Mouse (Mus musculus) macrophage (primary cell): Measurements from ENCODE around the gene Magi1. TPM values are rescaled to one million over a fixed set of nuclear protein-coding genes. Genes with fewer than 3 reads are reported as not detected.

Source experiments
- H3K27ac ChIP-seq: fragments of 350-480 bp; formaldehyde crosslinking; 2 replicates; pipeline ENCODE4 v1.9.0; 2021
- H3K36me3 ChIP-seq: fragments of 350-480 bp; formaldehyde crosslinking; 2 replicates; pipeline ENCODE4 v1.9.0; 2021; ENCODE audit errors: inconsistent target
- H3K4me3 ChIP-seq: fragments of 350-480 bp; formaldehyde crosslinking; 2 replicates; pipeline ENCODE4 v1.9.0; 2021; ENCODE audit errors: inconsistent target
- H3K79me2 ChIP-seq: fragments of 350-480 bp; formaldehyde crosslinking; 2 replicates; pipeline ENCODE4 v1.9.0; 2021; ENCODE audit errors: inconsistent target
- WGBS: methylation state at CpG from one replicate; pipeline ENCODE4 v1.1.7; 2026; ENCODE audit warnings: inconsistent platforms; ENCODE audit not compliant: missing documents; 5-methylcytosine and 5-hydroxymethylcytosine counted together
- polyA plus RNA-seq: library from polyadenylated mRNA; stranded (reverse); fragments of 250-400 nt; gene quantifications from 3 replicates; pipeline ENCODE4 v1.2.4, GENCODE M21; 2018; ENCODE audit warnings: inconsistent platforms

Gene Magi1
- polyA plus RNA-seq, 1 experiment from 2014 or later = 0.14 TPM

- no peak overlapping the region for H3K4me3 ChIP-seq
- no peaks in the 10 kb centered on the region for H3K79me2 ChIP-seq
- no peak overlapping the region for H3K27ac ChIP-seq
- WGBS = 92% methylated on average over 5 of the region's 5 CpGs
- H3K36me3 ChIP-seq = no peaks in the 10 kb centered on the region
These were observed 421.5 kb downstream of the Magi1 start for GRCm38 (mm10) chr6:93862263-93862662.

DNA sequence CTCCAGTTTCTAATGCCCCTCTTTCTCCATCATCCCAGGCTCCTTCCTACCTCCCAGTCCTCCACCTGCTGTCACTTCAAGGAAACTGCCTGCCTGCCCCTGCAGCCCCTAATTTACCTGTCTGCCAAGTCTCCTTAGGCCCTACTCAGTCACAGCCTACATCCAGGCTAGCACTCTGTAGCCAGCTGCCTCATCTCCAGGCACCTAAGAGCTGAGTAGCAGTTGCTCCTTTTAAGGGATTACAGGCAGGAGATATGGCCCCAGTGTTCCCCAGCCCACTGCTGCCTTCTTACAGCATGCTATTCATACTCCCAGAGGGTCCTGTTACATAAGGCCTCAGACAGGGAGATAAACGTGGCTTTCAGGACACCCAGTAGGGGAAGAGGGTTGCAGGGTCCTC lies 426.9 kb downstream of the Magi1 start:
- H3K27ac ChIP-seq = no peak overlapping the region
- WGBS = 89% methylated on average over 1 of the region's 1 CpGs
- H3K4me3 ChIP-seq = no peak overlapping the region
- H3K36me3 ChIP-seq = no peaks in the 10 kb centered on the region
- H3K79me2 ChIP-seq = no peaks in the 10 kb centered on the region

- Histone ChIP-seq H3K4me3 (no peak overlapping the region), H3K36me3 (no peaks in the 10 kb centered on the region), H3K79me2 (no peaks in the 10 kb centered on the region), H3K27ac (no peak overlapping the region)
- WGBS = 53% methylated on average over 8 of the region's 8 CpGs
These were observed 427.7 kb downstream of the Magi1 start for GRCm38 (mm10) chr6:93855806-93856641.

DNA sequence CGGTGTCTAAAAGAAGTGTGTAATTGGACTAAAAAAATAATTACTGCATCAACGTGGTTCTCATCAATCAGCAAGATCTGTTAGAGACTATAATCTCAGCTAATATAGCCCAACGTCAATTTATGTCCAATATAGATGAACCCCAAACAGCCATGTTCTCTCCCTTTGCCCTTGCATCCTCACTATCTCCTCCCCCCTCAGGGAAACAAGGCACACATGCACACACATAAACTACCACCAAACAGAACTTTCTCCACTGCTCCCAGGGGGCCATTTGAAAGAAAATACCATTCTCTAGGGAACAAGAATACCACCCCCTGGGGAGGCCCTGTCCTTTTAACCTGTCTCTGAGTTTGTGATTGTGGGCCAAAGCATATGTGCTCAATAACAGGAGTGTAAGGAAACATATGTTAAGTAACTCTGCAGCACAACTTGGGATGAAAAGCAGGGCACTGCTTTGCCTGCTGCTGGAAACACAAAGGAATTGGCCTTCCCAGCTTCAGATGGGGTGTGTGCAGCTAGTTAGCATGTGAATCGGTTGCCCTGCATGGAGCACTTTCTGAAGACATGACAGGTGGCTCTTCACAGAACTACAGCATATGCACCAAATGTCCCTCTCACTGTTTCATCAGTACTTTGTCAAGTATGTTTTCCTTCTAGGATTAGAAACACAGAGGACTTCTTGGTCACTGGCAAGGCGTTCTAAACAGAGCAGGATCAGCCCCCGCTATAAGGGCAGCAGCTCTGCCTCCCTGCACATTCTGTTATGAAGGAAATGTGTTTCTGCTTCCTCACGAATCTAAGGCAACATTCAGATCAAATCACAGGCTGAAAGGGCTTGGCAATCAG lies 434.6 kb downstream of the Magi1 start:
- no peaks in the 10 kb centered on the region for H3K79me2 ChIP-seq
- 77% methylated on average over 7 of the region's 7 CpGs for WGBS

DNA sequence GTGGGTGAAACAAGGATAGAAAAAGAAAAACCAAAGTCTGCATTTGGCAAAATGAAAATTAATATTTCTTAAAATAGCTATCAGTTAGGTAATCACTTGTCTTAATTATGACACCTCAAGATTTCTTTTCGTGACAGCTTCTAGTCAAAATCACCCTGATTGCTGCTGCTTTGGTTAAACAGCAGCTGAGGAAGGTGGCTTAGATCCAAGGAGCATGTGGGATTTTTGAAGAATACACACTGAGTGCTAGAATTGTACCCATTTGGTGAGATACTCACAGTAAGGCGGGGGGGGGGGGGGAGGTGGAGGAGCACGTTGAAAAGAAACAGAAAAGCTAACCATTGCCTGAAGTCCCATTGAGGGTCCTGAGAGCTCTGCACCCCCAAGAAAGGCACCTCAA lies 438.2 kb downstream of the Magi1 start:
- no peaks in the 10 kb centered on the region for H3K79me2 ChIP-seq
- no peak overlapping the region for H3K27ac ChIP-seq
- H3K4me3 ChIP-seq = no peak overlapping the region
- WGBS = 83% methylated on average over 3 of the region's 3 CpGs
- no peaks in the 10 kb centered on the region for H3K36me3 ChIP-seq

More for the DNA sequence above, 434.6 kb downstream of the Magi1 start:
- no peak overlapping the region for H3K4me3 ChIP-seq
- H3K27ac ChIP-seq = no peak overlapping the region
- H3K36me3 ChIP-seq = no peaks in the 10 kb centered on the region

GRCm38 (mm10) chr6:93845080-93845479 lies 438.6 kb downstream of the Magi1 start:
- H3K4me3 ChIP-seq = no peak overlapping the region
- no peaks in the 10 kb centered on the region for H3K79me2 ChIP-seq
- H3K36me3 ChIP-seq = no peaks in the 10 kb centered on the region
- 91% methylated on average over 5 of the region's 5 CpGs for WGBS
- H3K27ac ChIP-seq = no peak overlapping the region

DNA sequence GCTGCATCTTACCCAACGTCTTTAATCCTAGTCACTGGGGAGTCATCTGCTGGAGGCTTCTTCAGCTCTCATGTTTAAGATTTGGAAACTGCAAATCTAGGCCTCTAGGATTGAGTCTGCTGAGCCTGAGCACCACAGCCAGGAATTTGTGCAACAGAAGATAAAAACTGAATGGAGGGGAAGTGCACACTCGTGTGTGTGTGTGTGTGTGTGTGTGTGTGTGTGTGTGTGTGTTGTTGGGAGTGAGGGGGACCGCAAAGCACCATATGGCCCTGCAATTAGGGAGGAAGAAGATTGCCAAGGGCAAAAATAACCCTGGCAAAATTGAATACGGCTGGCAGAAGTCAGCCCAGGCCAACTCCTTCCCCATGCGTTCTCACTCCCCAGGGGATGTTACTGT lies 439.1 kb downstream of the Magi1 start:
- H3K79me2 ChIP-seq = no peaks in the 10 kb centered on the region
- H3K4me3 ChIP-seq = no peak overlapping the region
- 93% methylated on average over 3 of the region's 5 CpGs for WGBS
- no peak overlapping the region for H3K27ac ChIP-seq
- H3K36me3 ChIP-seq = no peaks in the 10 kb centered on the region

GRCm38 (mm10) chr6:93838398-93838797 lies 445.3 kb downstream of the Magi1 start:
- 95% methylated on average over 4 of the region's 4 CpGs for WGBS
- Histone ChIP-seq H3K36me3 (no peaks in the 10 kb centered on the region), H3K79me2 (no peaks in the 10 kb centered on the region), H3K4me3 (no peak overlapping the region), H3K27ac (no peak overlapping the region)

- Histone ChIP-seq H3K79me2 (no peaks in the 10 kb centered on the region), H3K27ac (no peak overlapping the region), H3K36me3 (no peaks in the 10 kb centered on the region), H3K4me3 (no peak overlapping the region)
- WGBS = 77% methylated on average over 5 of the region's 5 CpGs
These were observed 447.1 kb downstream of the Magi1 start for GRCm38 (mm10) chr6:93836585-93836984.

DNA sequence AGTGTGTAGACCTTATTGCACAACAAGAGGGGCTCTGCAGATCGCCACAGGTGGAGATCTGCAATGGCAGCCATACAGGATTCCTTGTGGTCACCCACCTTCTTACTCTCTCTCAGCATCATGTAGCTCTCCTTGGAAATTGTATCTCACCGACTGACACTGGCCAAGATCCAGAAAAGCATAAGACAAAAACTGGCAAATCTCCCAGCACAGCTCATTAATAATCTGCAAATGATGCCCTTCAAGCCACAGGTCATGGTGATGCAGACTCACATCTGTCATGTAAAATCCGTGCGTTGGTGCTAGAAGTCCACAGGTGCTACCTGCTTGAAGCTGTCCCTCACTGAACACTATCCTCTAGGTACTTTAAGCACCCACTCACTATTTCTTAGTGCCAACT lies 448.5 kb downstream of the Magi1 start:
- Histone ChIP-seq H3K36me3 (no peaks in the 10 kb centered on the region), H3K27ac (no peak overlapping the region), H3K4me3 (no peak overlapping the region), H3K79me2 (no peaks in the 10 kb centered on the region)
- WGBS = 91% methylated on average over 4 of the region's 4 CpGs

DNA sequence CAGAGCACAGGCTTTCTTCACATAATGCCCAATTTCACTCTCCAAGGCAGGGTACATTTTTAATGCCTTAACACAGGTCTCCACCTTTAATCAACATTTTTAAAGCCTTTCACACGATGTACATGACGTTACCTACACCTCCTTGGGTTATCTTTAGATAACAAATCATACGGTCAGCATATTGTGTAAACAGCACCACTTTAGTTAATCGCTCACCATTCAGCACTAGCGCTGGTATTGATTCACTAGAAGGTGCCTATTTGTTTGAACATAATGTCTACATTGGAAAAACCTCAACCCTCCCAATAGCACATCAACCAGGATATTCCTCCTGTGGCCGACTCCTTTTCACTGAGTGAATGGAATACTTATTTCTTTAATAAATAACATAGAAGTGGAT lies 455.5 kb downstream of the Magi1 start:
- no peaks in the 10 kb centered on the region for H3K79me2 ChIP-seq
- 91% methylated on average over 6 of the region's 6 CpGs for WGBS
- no peak overlapping the region for H3K4me3 ChIP-seq
- no peak overlapping the region for H3K27ac ChIP-seq
- H3K36me3 ChIP-seq = no peaks in the 10 kb centered on the region

- WGBS = 61% methylated on average over 4 of the region's 4 CpGs
These were observed 456.8 kb downstream of the Magi1 start for GRCm38 (mm10) chr6:93826875-93827274.

DNA sequence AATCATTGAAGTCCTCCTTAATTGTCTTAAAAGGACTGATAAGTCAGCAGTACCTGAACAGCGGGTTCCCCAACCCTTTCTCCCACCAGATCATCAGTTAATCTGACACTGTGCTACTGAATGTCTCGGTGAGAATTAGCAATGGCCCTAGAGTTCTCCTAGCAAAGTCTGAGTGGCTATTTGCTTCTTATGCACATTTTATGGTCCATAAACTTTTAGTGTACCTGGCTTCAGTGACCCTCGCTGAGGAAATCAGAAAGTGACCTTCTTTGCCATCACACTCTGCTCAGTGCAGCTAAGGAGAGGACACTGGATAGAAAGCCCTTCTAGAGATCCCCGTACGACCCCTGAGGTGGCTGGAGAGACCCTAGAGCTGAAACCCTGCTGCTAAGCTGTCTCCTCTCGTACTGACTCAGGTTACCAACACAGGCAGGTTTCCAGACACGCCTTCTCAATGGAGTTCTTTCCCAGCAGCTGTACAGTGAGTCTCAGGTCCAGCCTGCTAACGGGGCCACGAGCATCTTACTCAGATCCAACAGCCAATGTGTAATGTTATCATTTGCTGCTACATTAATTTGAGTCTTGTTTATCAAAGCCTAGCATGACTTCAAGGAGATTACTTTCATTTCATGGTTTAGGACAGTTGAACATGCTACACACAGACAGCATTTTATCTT lies 461.4 kb downstream of the Magi1 start:
- no peaks in the 10 kb centered on the region for H3K36me3 ChIP-seq
- no peak overlapping the region for H3K4me3 ChIP-seq
- H3K79me2 ChIP-seq = no peaks in the 10 kb centered on the region
- H3K27ac ChIP-seq = no peak overlapping the region
- WGBS = 87% methylated on average over 9 of the region's 9 CpGs

More at GRCm38 (mm10) chr6:93826875-93827274, 456.8 kb downstream of the Magi1 start:
- Histone ChIP-seq H3K27ac (no peak overlapping the region), H3K79me2 (no peaks in the 10 kb centered on the region), H3K4me3 (no peak overlapping the region), H3K36me3 (no peaks in the 10 kb centered on the region)

GRCm38 (mm10) chr6:93821512-93821911 lies 462.2 kb downstream of the Magi1 start:
- Histone ChIP-seq H3K4me3 (no peak overlapping the region), H3K27ac (no peak overlapping the region), H3K79me2 (no peaks in the 10 kb centered on the region), H3K36me3 (no peaks in the 10 kb centered on the region)
- 79% methylated on average over 7 of the region's 7 CpGs for WGBS
